Mouse (Mus musculus): ENCODE data around the gene Cnnm2.

DNA sequence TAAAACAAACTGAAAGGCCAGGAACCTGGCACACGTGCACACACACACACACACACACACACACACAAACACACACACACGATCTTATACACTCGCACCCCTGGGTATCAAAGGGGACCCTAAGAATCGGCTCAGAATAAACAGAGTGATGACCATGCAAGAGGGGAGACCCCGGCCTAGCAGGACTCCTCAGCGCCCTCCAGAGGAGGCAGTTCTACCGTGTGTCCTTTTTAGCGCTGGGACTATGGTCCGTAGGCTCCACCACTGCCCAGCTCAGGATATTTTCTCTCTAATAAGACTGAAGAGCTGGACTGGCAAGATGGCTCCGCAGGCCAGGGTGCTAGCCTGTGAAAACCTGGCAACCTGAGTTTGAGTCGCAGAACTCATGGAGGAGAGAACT, 37.0 kb upstream of the Cnnm2 start:
- no peak for TF ChIP-seq POLR2A (IDR thresholded peaks at IDR 0.05; ENCODE audit: low read depth, low read length)
- TF ChIP-seq CTCF (IDR thresholded peaks at IDR 0.05; ENCODE audit: extremely low read depth, insufficient read depth, insufficient read length, insufficient replicate concordance): no peak

All from spleen, adult 2 months (tissue).